In the genomic region with DNA sequence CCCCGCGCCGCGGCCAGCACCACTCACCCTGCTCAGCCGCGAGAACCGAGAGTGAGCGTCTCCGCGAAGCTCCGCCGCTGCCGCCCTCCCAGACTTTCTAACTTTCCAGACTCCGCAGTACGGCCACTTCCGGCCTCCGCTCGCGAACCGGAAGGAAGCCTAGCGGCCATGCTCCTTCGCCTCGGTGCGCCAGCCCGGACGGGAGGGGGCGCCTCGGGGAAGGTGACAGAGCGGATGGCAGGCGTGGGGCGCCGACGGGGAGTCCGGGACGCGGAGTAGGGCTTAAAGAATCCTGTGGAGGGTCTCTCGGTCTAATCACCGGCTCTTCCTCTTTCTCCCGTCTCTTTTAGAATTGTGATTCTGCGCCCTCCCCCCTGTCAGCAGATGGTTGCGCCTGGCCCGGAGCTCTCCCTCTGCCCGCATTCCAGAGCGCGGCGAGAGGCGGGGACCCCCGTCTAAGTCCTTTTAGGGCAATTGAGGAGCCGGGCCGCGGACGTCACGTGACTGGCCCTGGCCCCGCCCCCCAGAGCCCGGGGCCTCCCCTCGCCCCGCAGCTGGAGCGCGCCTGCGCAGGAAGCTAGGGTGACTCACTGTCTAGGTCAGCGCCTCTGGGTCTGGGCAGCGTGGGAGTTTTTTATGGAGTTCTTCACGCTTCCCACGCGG, we compare ENCODE assay signal across 8 mouse cellular contexts. TPM values are rescaled to one million over a fixed set of nuclear protein-coding genes. Genes with fewer than 3 reads are reported as not detected.
DNase-seq lines count a peak whose midpoint lies in the region; ATAC-seq lines count a peak whose summit lies in the region.

A gene (plus strand): TSS at position 553 of the 663 bp plus-strand sequence.

- H3K9me3 ChIP-seq in hindbrain, embryonic 14.5 days (ENCODE audit: control insufficient read depth, low read length): no peaks in the 10 kb centered on the region

- peak within 1 kb of the TSS; percentile 82 for H3K4me2 ChIP-seq in hindbrain, embryonic 14.5 days (replicated peaks)

- peaks cover 15% of the 10 kb centered on the region; the same call in 1 of the 2 replicates for H3K4me1 ChIP-seq in hindbrain, embryonic 14.5 days (replicated peaks; ENCODE audit: control insufficient read depth, insufficient read depth, low read length)

- H3K36me3 ChIP-seq in hindbrain, embryonic 14.5 days (replicated peaks; ENCODE audit: control insufficient read depth, insufficient read depth): no peaks in the 10 kb centered on the region

- peak within 1 kb of the TSS; percentile 97 for H3K4me3 ChIP-seq in hindbrain, embryonic 14.5 days (replicated peaks; ENCODE audit: low read length)

- H3K9ac ChIP-seq in hindbrain, embryonic 14.5 days: peak within 1 kb of the TSS; percentile 69

- peak within 1 kb of the TSS; percentile 95 for H3K27ac ChIP-seq in hindbrain, embryonic 14.5 days

- 1% methylated on average over 64 of the region's 65 CpGs for WGBS in hindbrain, embryonic 14.5 days

- peak; percentile 96 for ATAC-seq in hindbrain, embryonic 14.5 days (ENCODE audit: low FRiP score)

- peak; percentile 98 for DNase-seq in R1 (ENCODE audit: low read depth, low spot score)
- DNase-seq in cerebellum, postnatal 25 days: peak; percentile 95 to 97
- DNase-seq in frontal cortex, postnatal 25 days (ENCODE audit: low spot score in 2 of 2): peak; percentile 92 to 95
- DNase-seq in hindbrain, embryonic 14.5 days (ENCODE audit: low spot score): peak; percentile 93
- peak; percentile 96 for DNase-seq in layer of hippocampus, postnatal 36 days
- DNase-seq in lung, postnatal 36 days: peak; percentile 99
- peak; percentile 99 for DNase-seq in retina, postnatal 1 day
- peak; percentile 97 to 99 for DNase-seq in urinary bladder, adult 18-20 months (ENCODE audit: low spot score in 2 of 2)

- H3K27me3 ChIP-seq in hindbrain, embryonic 14.5 days (ENCODE audit: control insufficient read depth, insufficient read depth, low read length): no peaks in the 10 kb centered on the region

RNA-seq across cellular contexts. Expression of the gene that starts here (rescaled TPM):
- 1.5 and 2.3 TPM in 2 replicates for polyA plus RNA-seq in hindbrain, embryonic 14.5 days (2014; fragmentation: Nextera tagmentation; extraction: Ambion mirVana)
- total RNA-seq in layer of hippocampus, postnatal 36 days (2021): 1 to 10 TPM; 1.5 to 1.7 TPM

Comparison
In these comparisons a context has a peak if more than half of its experiments do, and no peak if none do; other contexts are left out.
1. Peak in every context shown above with its lines: DNase-seq, ATAC-seq, H3K4me3 ChIP-seq and H3K27ac ChIP-seq.